Comparison of ENCODE assay signal across 8 mouse cellular contexts in genomic region chr2:156257922-156258761, GRCm38 (mm10). TPM values are rescaled to one million over a fixed set of nuclear protein-coding genes. Genes with fewer than 3 reads are reported as not detected.
DNase-seq lines count a peak whose midpoint lies in the region; ATAC-seq lines count a peak whose summit lies in the region.

No protein-coding gene starts in this region.

- H3K4me3 ChIP-seq in hindbrain, embryonic 13.5 days: no peak overlapping the region
- no peak overlapping the region for H3K4me3 ChIP-seq in hindbrain, embryonic 12.5 days
- no peak overlapping the region; the same call in 1 of the 2 replicates for H3K4me3 ChIP-seq in macrophage (ENCODE audit: inconsistent target)

- H3K9ac ChIP-seq in hindbrain, embryonic 13.5 days: no peak overlapping the region
- no peak overlapping the region for H3K9ac ChIP-seq in hindbrain, embryonic 12.5 days

- no peak overlapping the region for H3K4me2 ChIP-seq in hindbrain, embryonic 13.5 days
- H3K4me2 ChIP-seq in hindbrain, embryonic 12.5 days (replicated peaks): no peak overlapping the region

- DNase-seq in heart, postnatal 10 days: peak; percentile 44 to 53
- DNase-seq in layer of hippocampus, adult 18-20 months (ENCODE audit: low spot score in 2 of 2): no peak
- no peak for DNase-seq in spleen, adult 12 weeks (ENCODE audit: low spot score)
- DNase-seq in embryo, embryonic 11 days: no peak

- ATAC-seq in hindbrain, embryonic 13.5 days (ENCODE audit: low FRiP score): no peak
- no peak for ATAC-seq in hindbrain, embryonic 12.5 days (ENCODE audit: low FRiP score)
- peak; percentile 77 for ATAC-seq in activated CD4-positive, CD25-positive, alpha-beta regulatory T cell, adult 4 months

- intact Hi-C loops in heart, postnatal 10 days (cut with DNase I): loop anchor here (5.0 kb wide), 1 partner anchor 56 kb away; no protein-coding TSS in a partner anchor

- peaks cover 9% of the 10 kb centered on the region for H3K4me1 ChIP-seq in hindbrain, embryonic 13.5 days (replicated peaks)
- peaks cover 6% of the 10 kb centered on the region; the same call in 1 of the 2 replicates for H3K4me1 ChIP-seq in hindbrain, embryonic 12.5 days

- peak overlapping the region; percentile 72; the same call in 1 of the 2 replicates for H3K27ac ChIP-seq in hindbrain, embryonic 13.5 days
- H3K27ac ChIP-seq in hindbrain, embryonic 12.5 days: no peak overlapping the region
- peak overlapping the region; percentile 93 for H3K27ac ChIP-seq in macrophage

- H3K27me3 ChIP-seq in hindbrain, embryonic 13.5 days: no peaks in the 10 kb centered on the region
- H3K27me3 ChIP-seq in hindbrain, embryonic 12.5 days: no peaks in the 10 kb centered on the region

- WGBS in hindbrain, embryonic 13.5 days: 87% methylated on average over 11 of the region's 11 CpGs
- 87% methylated on average over 11 of the region's 11 CpGs for WGBS in hindbrain, embryonic 12.5 days
- 19% methylated on average over 11 of the region's 11 CpGs for WGBS in macrophage (ENCODE audit: missing documents)

- H3K36me3 ChIP-seq in hindbrain, embryonic 13.5 days: peaks cover 52% of the 10 kb centered on the region
- peaks cover 62% of the 10 kb centered on the region for H3K36me3 ChIP-seq in hindbrain, embryonic 12.5 days
- peaks cover 19% of the 10 kb centered on the region; the same call in 1 of the 2 replicates for H3K36me3 ChIP-seq in macrophage (ENCODE audit: inconsistent target)

- H3K79me2 ChIP-seq in macrophage (ENCODE audit: inconsistent target): peaks cover 61% of the 10 kb centered on the region; the same call in 1 of the 2 replicates

- no peaks in the 10 kb centered on the region for H3K9me3 ChIP-seq in hindbrain, embryonic 13.5 days
- H3K9me3 ChIP-seq in hindbrain, embryonic 12.5 days (replicated peaks): no peaks in the 10 kb centered on the region

RNA-seq across cellular contexts. Expression of gene Cnbd2, which starts 54.0 kb away (rescaled TPM):
- polyA plus RNA-seq in hindbrain, embryonic 13.5 days (2015; fragmentation: Nextera tagmentation; extraction: Ambion mirVana): 6.3 and 7.7 TPM in 2 replicates
- polyA plus RNA-seq in hindbrain, embryonic 12.5 days (2016; fragmentation: Nextera tagmentation; extraction: Ambion mirVana): 6.4 and 6.7 TPM in 2 replicates
- polyA plus RNA-seq in activated CD4-positive, CD25-positive, alpha-beta regulatory T cell, adult 4 months (2017; shearing (Covaris generic)): 1 to 10 TPM; 3.1 to 6.4 TPM
- 1 to 10 TPM in 1 of 2 experiments, under 1 TPM in 1; 0.81 to 1.1 TPM for total RNA-seq in heart, postnatal 10 days (2021)
- 10 to 100 TPM; 11.1 to 60.9 (median 36.5) TPM for total RNA-seq in macrophage (2018; cell fraction: chromatin; rRNA removed)
- total RNA-seq in macrophage (2018; cell fraction: cytosol; rRNA removed): 1 to 10 TPM; 1.3 to 7.9 (median 4.4) TPM
- 10 to 100 TPM; 12.0 to 43.6 (median 28.5) TPM for total RNA-seq in macrophage (2018; cell fraction: nucleus; rRNA removed)
- polyA plus RNA-seq in macrophage (2018): 3.1 to 3.9 TPM (median 3.3 TPM) in 3 replicates
- total RNA-seq in layer of hippocampus, adult 18-20 months (2021): 1 to 10 TPM; 5.4 to 6.7 TPM

RNA-seq across cellular contexts. Expression of gene Scand1, which starts 54.4 kb away (rescaled TPM):
- 84.7 and 95.3 TPM in 2 replicates for polyA plus RNA-seq in hindbrain, embryonic 13.5 days (2015; fragmentation: Nextera tagmentation; extraction: Ambion mirVana)
- 121 and 126 TPM in 2 replicates for polyA plus RNA-seq in hindbrain, embryonic 12.5 days (2016; fragmentation: Nextera tagmentation; extraction: Ambion mirVana)
- polyA plus RNA-seq in activated CD4-positive, CD25-positive, alpha-beta regulatory T cell, adult 4 months (2017; shearing (Covaris generic)): 1 to 10 TPM; 2.9 to 3.7 TPM
- 10 to 100 TPM; 85.3 to 96.6 TPM for total RNA-seq in heart, postnatal 10 days (2021)
- 10 to 100 TPM in 15 of 26 experiments, 1 to 10 TPM in 11; 4.1 to 28.2 (median 12.5) TPM for total RNA-seq in macrophage (2018; cell fraction: chromatin; rRNA removed)
- 100 to 1,000 TPM; 110 to 263 (median 166) TPM for total RNA-seq in macrophage (2018; cell fraction: cytosol; rRNA removed)
- total RNA-seq in macrophage (2018; cell fraction: nucleus; rRNA removed): 100 to 1,000 TPM in 1 of 26 experiments, 10 to 100 TPM in 25; 27.1 to 102 (median 48.1) TPM
- polyA plus RNA-seq in macrophage (2018): 12.2 to 134 TPM (median 90.1 TPM) in 3 replicates
- 10 to 100 TPM; 91.6 to 95.1 TPM for total RNA-seq in layer of hippocampus, adult 18-20 months (2021)

Comparison
In these comparisons a context has a peak if more than half of its experiments do, and no peak if none do; other contexts are left out.
1. DNase-seq: peak in heart, postnatal 10 days (2 of 2); none in layer of hippocampus, adult 18-20 months (0 of 2), spleen, adult 12 weeks (single experiment) and embryo, embryonic 11 days (single experiment).